Mouse (Mus musculus): ENCODE results near the gene Gpr27. TPM values are rescaled to one million over a fixed set of nuclear protein-coding genes. Genes with fewer than 3 reads are reported as not detected.

The Gpr27 gene
- polyA plus RNA-seq, 1 experiment, result 10.0 TPM

GRCm38 (mm10) chr6:99731926-99732325 is 39.4 kb downstream of the Gpr27 start:
- no peak overlapping the region for H3K4me3 ChIP-seq (replicated peaks; ENCODE audit: insufficient read depth, low read depth, low read length)
- 86% methylated on average over 4 of the region's 4 CpGs for WGBS
- DNase-seq, result no peak
- H3K27ac ChIP-seq (ENCODE audit: insufficient read depth, low read length), result no peak overlapping the region
- H3K27me3 ChIP-seq (ENCODE audit: control insufficient read depth, insufficient read depth, low read length), result no peaks in the 10 kb centered on the region
- TF ChIP-seq CTCF (IDR thresholded peaks at IDR 0.05; ENCODE audit: borderline replicate concordance, insufficient read depth, low read depth, low read length) (no peak), POLR2A (IDR thresholded peaks at IDR 0.05; ENCODE audit: borderline replicate concordance, insufficient read depth, low read length) (no peak)
- no peaks in the 10 kb centered on the region for H3K4me1 ChIP-seq (ENCODE audit: control insufficient read depth, insufficient read depth, low read length)

DNA sequence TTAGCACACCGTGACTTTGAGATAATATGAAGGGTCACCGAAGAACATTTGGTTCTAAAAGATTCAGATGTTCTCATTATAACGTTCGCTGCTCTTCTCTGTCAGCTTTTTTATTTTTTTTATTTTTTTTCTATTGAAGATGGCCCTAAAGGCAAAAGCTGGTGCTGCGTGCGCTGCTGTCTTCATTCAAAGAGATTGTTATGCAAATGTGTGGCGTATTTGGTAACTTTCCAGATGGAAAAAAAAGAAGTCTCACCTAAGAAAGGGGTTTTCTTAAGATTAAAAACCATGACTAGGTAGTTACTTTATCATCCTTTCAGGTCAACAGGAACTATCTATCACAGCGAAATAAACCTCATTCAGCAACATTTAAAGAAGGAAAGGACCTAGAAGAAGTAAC is 40.2 kb downstream of the Gpr27 start:
- Histone ChIP-seq H3K4me3 (replicated peaks; ENCODE audit: insufficient read depth, low read depth, low read length) (no peak overlapping the region), H3K27me3 (ENCODE audit: control insufficient read depth, insufficient read depth, low read length) (no peaks in the 10 kb centered on the region), H3K27ac (ENCODE audit: insufficient read depth, low read length) (no peak overlapping the region), H3K4me1 (ENCODE audit: control insufficient read depth, insufficient read depth, low read length) (no peaks in the 10 kb centered on the region)
- WGBS, result 76% methylated on average over 8 of the region's 8 CpGs
- no peak for TF ChIP-seq POLR2A (IDR thresholded peaks at IDR 0.05; ENCODE audit: borderline replicate concordance, insufficient read depth, low read length)
- TF ChIP-seq CTCF (IDR thresholded peaks at IDR 0.05; ENCODE audit: borderline replicate concordance, insufficient read depth, low read depth, low read length), result no peak
- DNase-seq, result no peak

GRCm38 (mm10) chr6:99734666-99735065 is 42.2 kb downstream of the Gpr27 start:
- H3K27me3 ChIP-seq (ENCODE audit: control insufficient read depth, insufficient read depth, low read length), result no peaks in the 10 kb centered on the region
- 64% methylated on average over 5 of the region's 5 CpGs for WGBS
- H3K4me1 ChIP-seq (ENCODE audit: control insufficient read depth, insufficient read depth, low read length), result no peaks in the 10 kb centered on the region
- H3K27ac ChIP-seq (ENCODE audit: insufficient read depth, low read length), result no peak overlapping the region
- DNase-seq, result no peak
- H3K4me3 ChIP-seq (replicated peaks; ENCODE audit: insufficient read depth, low read depth, low read length), result no peak overlapping the region
- TF ChIP-seq CTCF (IDR thresholded peaks at IDR 0.05; ENCODE audit: borderline replicate concordance, insufficient read depth, low read depth, low read length) (no peak), POLR2A (IDR thresholded peaks at IDR 0.05; ENCODE audit: borderline replicate concordance, insufficient read depth, low read length) (no peak)

GRCm38 (mm10) chr6:99742866-99743265 is 50.4 kb downstream of the Gpr27 start:
- TF ChIP-seq POLR2A (IDR thresholded peaks at IDR 0.05; ENCODE audit: borderline replicate concordance, insufficient read depth, low read length) (no peak), CTCF (IDR thresholded peaks at IDR 0.05; ENCODE audit: borderline replicate concordance, insufficient read depth, low read depth, low read length) (no peak)
- Histone ChIP-seq H3K27me3 (ENCODE audit: control insufficient read depth, insufficient read depth, low read length) (no peaks in the 10 kb centered on the region), H3K4me1 (ENCODE audit: control insufficient read depth, insufficient read depth, low read length) (no peaks in the 10 kb centered on the region), H3K4me3 (replicated peaks; ENCODE audit: insufficient read depth, low read depth, low read length) (no peak overlapping the region), H3K27ac (ENCODE audit: insufficient read depth, low read length) (no peak overlapping the region)
- 16% methylated on average over 3 of the region's 3 CpGs for WGBS
- no peak for DNase-seq

Other genes with a start within 250 kb of the Gpr27 start
- 21.0 and 22.0 TPM in 2 replicates for gene Foxp1, start 170.0 kb upstream of the Gpr27 start, polyA plus RNA-seq (2012; rRNA removed)
- gene Eif4e3, start 25.9 kb upstream of the Gpr27 start, polyA plus RNA-seq (2012; rRNA removed), result 16.0 and 17.0 TPM in 2 replicates
- gene Gm20696, start 25.9 kb upstream of the Gpr27 start, polyA plus RNA-seq (2012; rRNA removed), result 2.5 and 2.8 TPM in 2 replicates
- gene Prok2, start 33.7 kb downstream of the Gpr27 start, polyA plus RNA-seq (2012; rRNA removed), result not detected in 2 replicates